Mouse (Mus musculus): ENCODE measurements at regions not wholly inside any gene's neighbourhood (a gene's known extent, or its start where the extent isn't known, plus 50 kb on each side); places are given as distances from the start of the nearest gene placed in this dataset.
"Not testable (repeated sequence)": the region's sequence is repeated elsewhere in the genome, so short reads cannot be mapped to it uniquely, and the experiment has no call there.

DNA sequence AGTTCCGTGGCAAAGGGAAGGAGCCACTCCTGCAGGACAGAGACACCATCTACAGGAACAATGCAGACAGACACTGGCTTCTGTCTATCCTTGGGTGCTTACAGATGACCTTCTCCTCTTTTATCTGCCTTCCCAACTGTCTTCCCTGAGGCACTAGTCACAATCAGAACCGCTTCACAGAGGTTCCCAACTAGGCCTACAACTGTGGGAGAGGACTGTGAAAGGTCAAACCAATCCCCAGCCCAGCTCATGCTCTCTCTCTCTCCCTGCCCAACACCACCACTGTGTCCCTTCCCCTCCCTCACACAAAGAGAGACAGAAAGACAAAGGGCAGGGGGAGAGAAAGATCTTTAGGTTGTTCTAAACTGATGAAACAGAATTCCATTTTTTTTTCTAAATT, 61.3 kb downstream of the Tmem17 start:
- no peaks in the 10 kb centered on the region for H3K36me3 ChIP-seq
- WGBS: 34% methylated on average over 2 of the region's 2 CpGs
- no peaks in the 10 kb centered on the region for H3K27me3 ChIP-seq (replicated peaks)
- H3K4me3 ChIP-seq: no peak overlapping the region
- H3K4me1 ChIP-seq: no peaks in the 10 kb centered on the region
- no peak overlapping the region for H3K27ac ChIP-seq (replicated peaks)
- H3K4me2 ChIP-seq: no peak overlapping the region
- no peaks in the 10 kb centered on the region for H3K9me3 ChIP-seq
- ATAC-seq (ENCODE audit: extremely low read depth, insufficient number of reproducible peaks, low FRiP score, low TSS enrichment): no peak
- no peak overlapping the region for H3K9ac ChIP-seq

DNA sequence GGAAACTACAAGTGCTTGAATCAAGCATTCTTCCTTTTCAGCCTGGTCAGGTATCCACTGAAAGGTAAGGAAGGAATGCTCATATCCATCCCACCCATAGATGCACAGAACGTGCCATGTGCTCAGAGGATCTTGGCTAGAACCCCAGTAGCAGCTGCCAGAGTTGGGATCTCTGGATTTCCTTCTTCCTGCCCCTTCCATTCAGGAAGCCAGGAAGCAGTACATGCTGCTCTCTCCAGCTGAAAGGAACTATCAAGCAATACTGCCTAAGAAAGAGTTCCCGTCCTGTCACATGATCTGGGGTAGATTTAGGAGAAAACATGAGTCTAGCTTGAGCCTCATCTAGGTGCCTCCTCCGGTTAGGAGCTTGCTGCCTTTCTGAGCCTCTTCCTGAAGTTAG, 61.9 kb downstream of the Tmem17 start:
- 62% methylated on average over 3 of the region's 3 CpGs for WGBS

DNA sequence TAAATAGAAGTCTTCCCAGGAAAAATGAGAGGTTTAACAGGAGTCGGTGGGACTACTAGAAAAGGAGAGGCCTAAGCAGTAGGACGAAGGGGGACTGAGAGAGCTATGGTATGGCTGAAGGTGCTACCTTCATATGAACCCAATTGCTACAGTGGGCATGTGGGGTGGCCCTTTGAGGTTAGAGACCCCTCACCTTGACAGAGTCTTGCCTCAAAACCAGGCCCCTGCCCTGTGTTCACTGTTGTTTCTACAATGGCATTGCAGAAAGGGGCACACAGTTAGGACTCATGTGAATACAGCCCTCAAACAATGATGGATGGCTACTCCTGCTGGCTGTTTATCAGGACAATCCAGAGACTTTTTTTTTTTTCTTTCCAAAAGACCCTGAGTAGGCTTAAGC, 62.6 kb downstream of the Tmem17 start:
- Histone ChIP-seq H3K27me3 (replicated peaks) (no peaks in the 10 kb centered on the region), H3K9me3 (no peaks in the 10 kb centered on the region), H3K4me3 (no peak overlapping the region), H3K4me2 (no peak overlapping the region), H3K9ac (no peak overlapping the region), H3K27ac (replicated peaks) (no peak overlapping the region), H3K36me3 (no peaks in the 10 kb centered on the region), H3K4me1 (no peaks in the 10 kb centered on the region)
- no peak for ATAC-seq (ENCODE audit: extremely low read depth, insufficient number of reproducible peaks, low FRiP score, low TSS enrichment)
- WGBS: 61% methylated on average over 2 of the region's 2 CpGs

More for the DNA sequence above, 61.9 kb downstream of the Tmem17 start:
- H3K36me3 ChIP-seq: no peaks in the 10 kb centered on the region
- H3K27me3 ChIP-seq (replicated peaks): no peaks in the 10 kb centered on the region
- no peak overlapping the region for H3K4me3 ChIP-seq
- H3K9me3 ChIP-seq: no peaks in the 10 kb centered on the region
- H3K4me2 ChIP-seq: no peak overlapping the region
- no peak for ATAC-seq (ENCODE audit: extremely low read depth, insufficient number of reproducible peaks, low FRiP score, low TSS enrichment)
- no peak overlapping the region for H3K9ac ChIP-seq
- H3K4me1 ChIP-seq: no peaks in the 10 kb centered on the region
- H3K27ac ChIP-seq (replicated peaks): no peak overlapping the region

DNA sequence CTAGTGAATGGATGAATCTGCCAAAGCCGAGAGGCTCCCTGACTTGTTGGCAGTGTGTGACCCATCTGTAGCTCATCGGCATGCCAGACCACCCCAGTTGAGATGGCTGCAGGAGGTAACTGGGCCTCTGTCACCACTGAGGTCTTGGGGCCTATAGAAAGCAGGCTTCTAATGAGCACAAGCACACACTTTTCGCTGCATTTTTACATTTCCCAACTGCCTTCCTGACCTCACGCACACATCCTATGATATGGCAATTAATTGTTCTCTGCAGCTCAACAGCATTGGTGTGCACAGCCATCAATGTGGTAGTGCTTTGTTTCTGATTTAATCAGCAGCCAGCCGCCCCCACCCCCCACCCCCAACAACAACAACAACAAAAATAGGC, 72.2 kb downstream of the Tmem17 start:
- no peaks in the 10 kb centered on the region for H3K36me3 ChIP-seq
- peaks cover 39% of the 10 kb centered on the region for H3K4me1 ChIP-seq
- ATAC-seq (ENCODE audit: extremely low read depth, insufficient number of reproducible peaks, low FRiP score, low TSS enrichment): no peak
- WGBS: 27% methylated on average over 5 of the region's 5 CpGs
- no peak overlapping the region for H3K27ac ChIP-seq (replicated peaks)
- peak overlapping the region; percentile 68 for H3K9ac ChIP-seq
- H3K9me3 ChIP-seq: no peaks in the 10 kb centered on the region
- no peaks in the 10 kb centered on the region for H3K27me3 ChIP-seq (replicated peaks)
- peak overlapping the region; percentile 65 for H3K4me2 ChIP-seq
- H3K4me3 ChIP-seq: peak overlapping the region; percentile 31; the same call in 1 of the 2 replicates

DNA sequence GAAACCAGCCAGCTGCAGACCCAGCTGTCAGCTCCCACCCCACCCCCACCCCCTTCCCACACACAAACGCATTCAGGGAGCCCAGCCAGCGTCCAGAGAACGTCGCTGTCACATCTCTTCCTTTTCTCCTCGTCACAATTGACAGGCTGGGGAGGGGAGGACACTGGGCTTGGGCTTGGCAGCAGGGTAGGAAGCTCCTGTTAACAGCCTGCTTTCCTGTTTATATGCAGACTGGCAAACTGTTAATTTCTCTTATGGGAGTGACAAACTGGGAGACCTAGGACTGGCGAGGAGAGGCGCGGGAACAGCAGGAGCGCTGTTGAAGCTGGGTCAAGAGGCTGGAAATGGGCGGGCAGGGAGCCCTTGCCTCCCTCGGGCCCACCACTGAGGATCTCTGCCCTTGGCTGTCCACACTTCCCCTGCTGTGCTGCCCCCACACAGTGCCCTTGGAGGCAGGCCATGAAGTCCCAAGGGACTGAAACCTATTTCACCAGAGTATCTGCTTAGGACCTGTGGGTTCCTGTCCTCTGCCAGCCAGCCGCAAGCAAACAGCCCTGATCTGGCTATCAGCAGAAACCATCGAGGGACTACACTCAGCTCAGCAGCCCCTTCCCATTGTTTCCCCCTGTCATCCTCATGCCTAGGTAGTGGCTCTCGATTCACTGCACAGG, 72.7 kb downstream of the Tmem17 start:
- 8% methylated on average over 14 of the region's 14 CpGs for WGBS
- Histone ChIP-seq H3K9me3 (no peaks in the 10 kb centered on the region), H3K4me1 (peaks cover 42% of the 10 kb centered on the region), H3K4me3 (peak overlapping the region; percentile 31), H3K27ac (replicated peaks) (peak overlapping the region; percentile 44), H3K36me3 (no peaks in the 10 kb centered on the region), H3K9ac (peak overlapping the region; percentile 68), H3K27me3 (replicated peaks) (no peaks in the 10 kb centered on the region), H3K4me2 (peak overlapping the region; percentile 65)
- ATAC-seq (ENCODE audit: extremely low read depth, insufficient number of reproducible peaks, low FRiP score, low TSS enrichment): peak; percentile 42

DNA sequence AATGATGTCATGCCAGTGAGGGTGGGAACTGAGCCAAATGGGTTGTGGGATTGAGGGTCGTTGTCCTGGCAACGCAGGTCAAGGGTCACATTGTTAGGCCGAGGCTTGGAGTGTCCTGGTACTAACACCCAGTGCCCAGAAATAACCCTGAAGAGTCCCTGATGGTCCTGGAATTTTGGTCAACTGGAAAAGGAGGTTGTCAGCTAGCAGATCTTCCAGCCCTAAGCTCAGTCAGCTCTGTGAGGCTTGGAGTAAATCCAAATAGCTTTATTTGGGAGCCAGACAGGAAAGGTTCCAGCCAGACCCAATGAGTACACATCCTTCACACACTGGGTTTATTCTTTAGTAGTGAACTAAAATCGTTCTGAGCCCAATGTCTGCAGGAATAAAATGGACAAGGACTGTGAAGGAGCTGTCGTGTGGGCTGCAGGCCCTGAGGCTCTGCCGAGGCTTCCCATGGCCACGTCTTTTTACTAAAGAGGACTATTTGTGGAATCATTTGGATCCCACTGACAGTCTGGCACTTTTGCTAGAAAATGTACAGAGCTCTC, 75.9 kb downstream of the Tmem17 start:
- no peak for ATAC-seq (ENCODE audit: extremely low read depth, insufficient number of reproducible peaks, low FRiP score, low TSS enrichment)
- 30% methylated on average over 7 of the region's 7 CpGs for WGBS
- Histone ChIP-seq H3K9ac (no peak overlapping the region), H3K36me3 (no peaks in the 10 kb centered on the region), H3K4me1 (peaks cover 42% of the 10 kb centered on the region), H3K4me3 (no peak overlapping the region), H3K4me2 (no peak overlapping the region), H3K27me3 (replicated peaks) (no peaks in the 10 kb centered on the region), H3K9me3 (no peaks in the 10 kb centered on the region), H3K27ac (replicated peaks) (peak overlapping the region; percentile 85)

DNA sequence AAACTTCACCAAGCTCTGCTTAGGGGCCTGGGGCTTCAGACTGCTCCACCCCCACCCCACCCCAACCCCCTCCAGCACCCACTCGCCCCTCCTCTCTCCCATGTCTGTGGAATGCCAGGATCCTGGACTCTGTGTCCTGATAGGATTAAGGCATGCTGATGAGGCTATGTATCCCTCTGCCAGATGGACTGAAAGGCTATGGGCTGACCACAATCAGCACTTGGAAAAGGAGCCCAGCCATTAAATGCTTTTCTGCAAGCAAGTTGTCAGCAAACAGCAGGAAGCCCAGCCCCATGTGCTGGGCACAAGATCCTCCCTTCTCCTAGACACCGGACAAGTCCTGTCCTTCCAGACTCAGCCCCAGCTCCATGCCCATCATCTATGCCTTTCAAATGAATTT, 76.7 kb downstream of the Tmem17 start:
- no peak overlapping the region for H3K9ac ChIP-seq
- no peaks in the 10 kb centered on the region for H3K36me3 ChIP-seq
- H3K27ac ChIP-seq (replicated peaks): peak overlapping the region; percentile 85
- 25% methylated on average over 2 of the region's 2 CpGs for WGBS
- no peak for ATAC-seq (ENCODE audit: extremely low read depth, insufficient number of reproducible peaks, low FRiP score, low TSS enrichment)
- H3K4me3 ChIP-seq: no peak overlapping the region
- H3K27me3 ChIP-seq (replicated peaks): no peaks in the 10 kb centered on the region
- peaks cover 42% of the 10 kb centered on the region for H3K4me1 ChIP-seq
- no peaks in the 10 kb centered on the region for H3K9me3 ChIP-seq
- no peak overlapping the region for H3K4me2 ChIP-seq

DNA sequence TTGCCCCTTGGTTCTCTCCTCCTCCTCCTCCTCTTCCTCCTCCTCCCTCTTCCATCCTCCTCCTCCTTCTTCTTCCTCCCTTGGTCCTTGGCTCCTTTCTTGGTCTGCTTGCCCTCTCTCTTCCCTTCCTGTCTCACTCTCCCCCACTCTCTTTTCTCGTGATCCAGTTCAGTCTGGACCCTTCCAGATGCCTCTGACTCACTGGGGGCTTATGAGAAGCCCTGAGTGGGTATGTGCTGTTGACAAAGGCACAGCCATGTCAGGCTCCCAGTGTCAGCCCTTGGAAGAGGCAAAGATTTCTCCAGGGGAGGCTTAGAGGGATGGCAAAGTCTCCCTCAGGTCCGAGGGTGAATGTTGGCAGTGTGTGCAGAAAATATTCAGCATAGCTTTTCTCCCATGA, 78.0 kb downstream of the Tmem17 start:
- Histone ChIP-seq H3K9ac (no peak overlapping the region), H3K9me3 (no peaks in the 10 kb centered on the region), H3K27ac (replicated peaks) (no peak overlapping the region), H3K27me3 (replicated peaks) (no peaks in the 10 kb centered on the region), H3K4me3 (no peak overlapping the region), H3K4me2 (no peak overlapping the region), H3K4me1 (peaks cover 29% of the 10 kb centered on the region), H3K36me3 (no peaks in the 10 kb centered on the region)
- 77% methylated on average over 2 of the region's 2 CpGs for WGBS
- ATAC-seq (ENCODE audit: extremely low read depth, insufficient number of reproducible peaks, low FRiP score, low TSS enrichment): no peak

DNA sequence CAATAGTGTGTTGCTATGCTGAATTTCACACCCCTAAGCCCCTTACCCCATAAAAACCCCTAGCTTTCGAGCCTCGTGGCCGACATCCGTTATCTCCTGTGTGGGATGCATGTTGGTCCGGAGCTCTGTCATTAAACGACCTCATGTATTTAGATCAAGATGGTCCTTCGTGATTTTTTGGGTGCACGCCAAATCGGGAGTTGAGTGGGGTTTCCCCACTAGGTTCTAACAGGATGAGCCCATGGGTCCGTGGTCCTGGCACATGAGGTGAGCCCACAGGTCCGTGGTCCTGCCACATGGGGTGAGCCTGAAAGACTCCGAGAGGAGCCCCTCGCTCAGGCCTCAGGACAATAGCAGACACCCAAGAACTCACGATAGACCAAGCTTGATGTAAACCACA, 79.2 kb downstream of the Tmem17 start:
- peaks cover 24% of the 10 kb centered on the region for H3K4me1 ChIP-seq
- not testable (repeated sequence) for ATAC-seq (ENCODE audit: extremely low read depth, insufficient number of reproducible peaks, low FRiP score, low TSS enrichment); H3K4me2 ChIP-seq; H3K27ac ChIP-seq (replicated peaks); H3K9ac ChIP-seq; H3K4me3 ChIP-seq; H3K27me3 ChIP-seq (replicated peaks); H3K36me3 ChIP-seq; H3K9me3 ChIP-seq
- WGBS: 77% methylated on average over 14 of the region's 14 CpGs

DNA sequence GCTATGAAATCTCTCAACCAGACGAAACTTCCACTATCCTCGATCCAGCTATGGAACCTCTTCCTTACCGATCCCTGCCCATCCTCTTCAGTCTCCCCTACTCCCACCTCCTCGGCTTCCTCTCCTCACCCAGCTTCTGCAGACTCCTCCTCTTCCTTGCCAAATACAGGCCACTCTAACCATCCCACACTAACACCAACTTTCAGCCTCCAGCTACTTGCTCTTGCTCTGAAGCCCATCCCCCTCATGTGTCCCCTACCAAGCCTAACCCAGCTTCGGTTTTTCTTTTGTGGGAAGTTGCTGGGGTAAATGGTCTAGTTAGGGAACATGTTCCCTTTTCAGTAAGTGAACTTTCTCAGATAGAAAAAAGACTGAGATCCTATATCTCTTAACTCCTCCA, 80.8 kb downstream of the Tmem17 start:
- no peak overlapping the region for H3K4me2 ChIP-seq
- no peak for ATAC-seq (ENCODE audit: extremely low read depth, insufficient number of reproducible peaks, low FRiP score, low TSS enrichment)
- no peak overlapping the region for H3K27ac ChIP-seq (replicated peaks)
- H3K4me1 ChIP-seq: peaks cover 16% of the 10 kb centered on the region
- H3K27me3 ChIP-seq (replicated peaks): no peaks in the 10 kb centered on the region
- no peaks in the 10 kb centered on the region for H3K36me3 ChIP-seq
- 74% methylated on average over 5 of the region's 5 CpGs for WGBS
- no peak overlapping the region for H3K4me3 ChIP-seq
- H3K9ac ChIP-seq: no peak overlapping the region
- no peaks in the 10 kb centered on the region for H3K9me3 ChIP-seq

DNA sequence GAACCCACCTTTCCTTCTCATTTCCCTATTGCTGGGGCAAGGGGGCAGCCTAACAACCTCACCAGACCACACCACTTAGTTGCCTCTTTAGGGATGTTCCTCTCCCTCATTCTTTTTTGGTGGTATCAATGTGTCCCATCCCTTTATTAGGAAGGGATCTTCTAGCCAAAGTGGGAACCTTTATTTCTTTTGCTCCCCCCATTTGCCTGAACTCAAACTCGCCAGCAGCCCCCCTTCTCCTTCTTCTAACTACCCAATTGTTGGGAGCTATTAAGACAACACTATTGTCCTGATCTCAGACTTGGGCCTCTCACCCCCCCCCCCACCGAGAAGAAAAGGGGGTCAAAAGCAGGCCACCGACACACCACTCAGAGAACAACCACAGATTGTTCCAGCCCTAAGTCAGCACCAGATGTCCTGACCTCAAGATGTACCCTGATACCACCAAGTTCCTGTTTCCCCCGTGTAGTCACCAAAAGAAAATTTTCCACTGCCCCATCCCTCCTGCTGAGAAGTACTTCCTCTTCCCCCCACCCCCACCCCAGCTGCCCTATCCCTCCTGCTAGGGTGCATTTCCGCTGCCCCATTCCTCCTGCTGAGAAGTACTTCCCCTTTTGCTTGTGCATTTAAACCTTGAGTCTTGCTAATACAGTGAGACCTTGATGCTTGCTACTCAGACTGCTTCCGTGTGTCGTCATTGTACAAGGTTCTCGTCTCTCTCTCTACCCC, 84.4 kb downstream of the Tmem17 start:
- H3K4me1 ChIP-seq: peaks cover 9% of the 10 kb centered on the region
- H3K4me3 ChIP-seq: no peak overlapping the region
- H3K9ac ChIP-seq: no peak overlapping the region
- H3K4me2 ChIP-seq: no peak overlapping the region
- no peaks in the 10 kb centered on the region for H3K9me3 ChIP-seq
- H3K27ac ChIP-seq (replicated peaks): no peak overlapping the region
- no peaks in the 10 kb centered on the region for H3K27me3 ChIP-seq (replicated peaks)
- WGBS: 72% methylated on average over 8 of the region's 8 CpGs
- no peaks in the 10 kb centered on the region for H3K36me3 ChIP-seq
- no peak for ATAC-seq (ENCODE audit: extremely low read depth, insufficient number of reproducible peaks, low FRiP score, low TSS enrichment)

DNA sequence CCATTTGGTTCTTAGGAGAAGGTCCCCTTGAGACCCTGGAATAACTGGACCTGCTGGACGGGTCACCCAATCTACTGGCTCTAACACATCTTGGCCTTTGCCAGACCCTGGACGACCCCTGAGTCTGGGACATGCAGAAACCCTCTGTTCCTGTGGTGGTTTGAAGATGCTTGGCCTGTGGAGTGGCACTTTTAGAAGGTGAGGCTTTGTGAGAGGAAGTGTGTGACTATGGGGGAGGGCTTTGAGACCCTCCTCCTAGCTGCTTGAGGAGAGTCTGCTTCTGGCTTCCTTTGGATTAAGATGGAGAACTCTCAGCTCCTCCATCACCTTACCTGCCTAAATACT, 84.9 kb downstream of the Tmem17 start:
- 80% methylated on average over 2 of the region's 2 CpGs for WGBS
- ATAC-seq (ENCODE audit: extremely low read depth, insufficient number of reproducible peaks, low FRiP score, low TSS enrichment): no peak

More for the DNA sequence above, 84.9 kb downstream of the Tmem17 start:
- H3K36me3 ChIP-seq: no peaks in the 10 kb centered on the region
- no peak overlapping the region for H3K9ac ChIP-seq
- H3K27me3 ChIP-seq (replicated peaks): no peaks in the 10 kb centered on the region
- H3K4me2 ChIP-seq: no peak overlapping the region
- no peak overlapping the region for H3K27ac ChIP-seq (replicated peaks)
- no peak overlapping the region for H3K4me3 ChIP-seq
- no peaks in the 10 kb centered on the region for H3K9me3 ChIP-seq
- H3K4me1 ChIP-seq: peaks cover 14% of the 10 kb centered on the region

Data from heart, embryonic 13.5 days (tissue).